Mouse (Mus musculus) liver, postnatal 0 days (tissue): Measurements from ENCODE around the gene Zfp768.
"Not testable (repeated sequence)": the region's sequence is repeated elsewhere in the genome, so short reads cannot be mapped to it uniquely, and the experiment has no call there.

Experiments
- CTCF ChIP-seq: sonication (generic); IDR thresholded peaks from 2 replicates; pipeline ENCODE4 v1.5.1; 2016; ENCODE audit warnings: antibody characterized with exemption, low read depth
- EP300 ChIP-seq: IDR thresholded peaks from 2 replicates; pipeline ENCODE4 v1.6.1; 2016; ENCODE audit warnings: antibody characterized with exemption, low read depth, mild to moderate bottlenecking

DNA sequence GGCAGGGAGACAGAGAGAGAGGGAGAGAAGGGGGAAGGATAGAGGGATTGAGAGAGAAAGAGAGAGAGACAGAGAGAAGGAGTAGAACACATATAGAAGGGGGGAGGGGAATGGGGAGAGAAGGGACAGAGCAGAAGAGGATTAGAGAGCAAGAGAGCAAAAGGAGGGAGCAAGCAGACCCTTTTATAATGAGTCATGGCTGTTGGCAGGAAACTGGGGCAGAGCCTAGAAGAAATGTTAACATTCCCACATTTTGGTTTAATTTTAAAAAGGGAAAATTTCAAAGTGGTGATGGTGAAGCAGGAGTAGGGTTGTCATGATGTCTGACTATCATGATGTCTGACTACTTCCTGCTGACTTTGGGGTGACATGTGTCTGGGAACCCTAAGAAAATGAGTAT is 42.8 kb upstream of the Zfp768 start:
- not testable (repeated sequence) for TF ChIP-seq CTCF, EP300
